Mouse (Mus musculus) right cerebral cortex, postnatal 10 days (tissue): ENCODE measurements around the gene Gm8922.
"Not testable (repeated sequence)": the region's sequence is repeated elsewhere in the genome, so short reads cannot be mapped to it uniquely, and the experiment has no call there.

ENCODE experiments used
- DNase-seq, 2 experiments: peaks; one replicate each; pipeline ENCODE4 v3.0.0; 2021; ENCODE audit warnings: low spot score in 2 of 2

The Gm8922 gene

DNA sequence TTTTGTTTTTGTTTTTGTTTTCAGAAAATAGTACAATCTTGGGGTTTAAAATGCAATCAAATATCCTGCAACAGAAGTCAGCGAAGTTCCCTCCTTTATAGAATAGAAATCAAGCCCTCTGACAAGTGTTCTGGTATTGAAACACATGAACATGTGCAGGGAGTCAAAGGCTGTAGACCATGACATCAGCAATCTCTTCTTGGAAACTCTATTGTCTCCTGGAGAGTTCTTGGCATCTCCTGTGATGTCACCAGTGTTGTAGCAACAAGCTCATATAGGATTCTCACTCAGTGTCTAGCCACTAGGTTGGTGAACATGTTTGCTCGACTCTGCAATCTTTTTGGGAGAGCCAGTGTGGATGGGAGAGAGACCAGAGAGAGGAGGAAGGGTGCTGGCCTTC is at the start of gene Gm8922:
Gene Gm8922 (plus strand): TSS at position 301 of the 400 bp plus-strand sequence.
- DNase-seq: not testable (repeated sequence)
